Mouse (Mus musculus): ENCODE measurements around the gene Cables2. TPM values are rescaled to one million over a fixed set of nuclear protein-coding genes. Genes with fewer than 3 reads are reported as not detected.

Gene Cables2
- 16.9 to 23.7 TPM (median 20.6 TPM) in 3 replicates for total RNA-seq (2017)

DNA sequence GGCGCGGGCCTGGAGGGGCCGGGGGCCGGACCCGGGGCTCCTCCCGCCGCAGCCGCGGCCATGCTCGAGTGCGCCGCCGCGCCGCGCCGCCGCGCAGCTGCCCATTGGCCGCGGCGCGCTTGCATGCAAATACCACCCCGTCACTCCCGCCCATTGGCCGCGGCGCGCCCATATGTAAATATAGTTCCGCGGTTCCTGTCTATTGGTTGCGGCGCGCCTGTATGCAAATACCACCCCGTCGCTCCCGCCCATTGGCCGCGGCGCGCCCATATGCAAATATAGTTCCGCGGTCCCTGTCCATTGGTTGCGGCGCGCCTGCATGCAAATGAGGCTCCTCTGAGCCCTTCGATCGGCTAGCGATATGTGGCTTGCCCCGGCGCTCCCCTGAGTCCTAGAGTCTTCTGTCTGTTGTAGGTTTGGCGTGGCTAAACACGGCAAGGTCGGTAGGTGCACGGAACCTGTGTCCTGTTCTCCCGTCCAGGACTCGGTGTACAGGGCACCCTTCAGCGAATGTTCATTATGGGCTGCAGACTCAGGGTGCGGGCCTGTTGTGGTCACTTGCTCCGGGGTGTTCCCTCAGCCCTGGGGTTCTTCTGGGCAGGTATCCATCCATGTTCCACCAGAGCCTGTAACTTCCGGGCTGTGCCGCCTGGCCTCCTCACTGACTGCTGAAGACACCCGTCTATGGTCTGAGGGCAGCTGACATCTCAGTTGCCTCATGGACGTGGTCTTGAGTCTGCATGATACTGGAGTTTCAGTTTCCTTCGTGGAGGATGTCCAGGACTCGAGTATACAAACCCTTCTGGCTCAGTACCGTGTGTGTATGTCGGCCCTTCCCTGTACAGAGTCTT, at the start of gene Cables2:
Cables2 (minus strand) TSS at position 103 of the 851 bp plus-strand sequence.
- ATAC-seq (replicated peaks; ENCODE audit: insufficient number of reproducible peaks, low FRiP score, low TSS enrichment, poor library complexity, severe bottlenecking) = peak; percentile 77

DNA sequence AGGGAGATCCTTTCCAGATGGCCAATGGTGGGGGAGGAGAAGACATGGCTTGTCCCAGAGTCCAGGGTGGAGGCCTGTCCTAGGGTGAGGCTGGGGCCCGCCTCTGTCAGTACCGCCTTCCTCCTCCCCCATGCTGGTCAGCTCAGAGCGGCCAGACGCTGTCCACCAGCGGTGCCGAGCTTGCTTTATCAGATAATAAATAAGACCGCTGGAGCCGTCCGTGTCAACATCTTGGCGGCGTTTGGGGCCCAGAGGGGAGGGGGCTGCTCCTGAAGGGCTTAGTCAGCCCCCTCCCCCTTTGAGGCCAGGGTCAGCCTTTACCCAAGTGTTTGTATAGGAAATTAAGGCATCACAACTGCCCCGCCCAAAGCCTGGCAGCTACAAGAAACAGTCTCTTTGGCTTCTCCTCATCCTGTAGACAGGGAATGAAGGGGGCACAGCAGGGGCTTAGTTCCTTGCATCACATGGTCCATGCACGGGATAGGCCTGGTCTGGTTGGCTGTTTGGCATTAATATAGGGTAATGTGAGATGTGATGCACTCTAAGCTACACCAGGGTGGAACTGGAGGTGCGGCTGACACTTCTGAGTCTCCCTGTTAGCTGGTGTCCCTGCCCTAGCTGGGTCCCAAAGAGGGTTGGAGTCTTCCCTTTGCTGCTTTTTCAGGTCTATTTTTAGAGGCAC, 49.5 kb upstream of the Cables2 start:
- no peak for ATAC-seq (replicated peaks; ENCODE audit: insufficient number of reproducible peaks, low FRiP score, low TSS enrichment, poor library complexity, severe bottlenecking)

DNA sequence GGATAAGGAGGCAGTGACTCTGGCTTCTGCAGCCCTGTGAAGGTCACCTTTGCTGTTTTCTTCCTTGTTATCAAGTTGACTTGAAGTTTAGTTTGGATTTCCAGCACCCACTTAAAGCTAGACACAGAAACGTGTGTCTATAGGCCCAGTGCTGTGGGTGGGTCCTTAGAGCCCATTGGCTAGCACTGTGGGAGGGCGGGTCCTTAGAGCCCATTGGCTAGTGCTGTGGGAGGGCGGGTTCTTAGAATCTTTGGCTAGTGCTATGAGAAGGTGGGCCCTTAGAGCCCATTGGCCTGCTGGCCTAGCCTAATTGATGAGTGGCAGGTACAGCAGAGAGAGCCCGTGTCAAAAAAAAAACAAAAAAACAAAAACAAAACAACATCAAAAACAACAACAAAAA, 46.9 kb upstream of the Cables2 start:
- ATAC-seq (replicated peaks; ENCODE audit: insufficient number of reproducible peaks, low FRiP score, low TSS enrichment, poor library complexity, severe bottlenecking) = no peak

DNA sequence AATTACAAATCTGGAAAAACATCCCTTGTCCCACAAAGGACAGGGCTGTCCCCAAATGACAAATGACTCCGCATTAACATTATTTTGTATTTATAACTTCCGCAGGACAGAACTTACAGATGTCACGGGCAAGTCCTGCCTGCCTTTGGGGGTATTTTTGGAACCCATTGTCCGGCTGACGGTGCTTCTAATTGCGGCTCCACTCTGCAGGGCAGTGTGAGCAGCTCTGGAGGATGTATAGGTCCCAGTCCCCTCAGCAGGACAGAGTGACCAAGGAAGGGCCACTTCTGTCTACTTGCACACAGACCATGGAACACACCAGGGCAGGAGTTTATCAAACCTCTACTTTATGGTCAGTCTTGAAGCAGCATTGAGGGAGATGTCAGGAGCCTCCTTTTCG, 44.3 kb upstream of the Cables2 start:
- no peak for ATAC-seq (replicated peaks; ENCODE audit: insufficient number of reproducible peaks, low FRiP score, low TSS enrichment, poor library complexity, severe bottlenecking)

DNA sequence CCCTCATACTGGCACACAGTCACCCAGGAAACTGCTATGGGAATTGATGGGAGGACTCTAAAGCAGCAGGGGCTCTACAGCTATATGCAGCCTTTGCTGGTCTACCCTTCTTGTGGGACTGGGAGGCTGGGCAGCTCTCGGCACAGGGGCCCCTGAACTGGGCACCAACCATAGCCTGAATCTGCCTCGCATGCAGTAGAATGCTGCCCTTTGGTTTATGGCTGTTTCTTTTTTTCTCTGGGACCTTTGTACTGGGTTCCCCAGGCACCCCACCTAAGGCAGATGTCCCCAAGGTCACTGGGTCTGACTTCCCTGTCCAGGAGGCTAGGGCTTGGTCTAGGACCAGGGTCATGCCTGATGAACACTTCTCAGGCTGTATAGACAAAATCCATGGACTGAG, 41.0 kb upstream of the Cables2 start:
- ATAC-seq (replicated peaks; ENCODE audit: insufficient number of reproducible peaks, low FRiP score, low TSS enrichment, poor library complexity, severe bottlenecking) = no peak

DNA sequence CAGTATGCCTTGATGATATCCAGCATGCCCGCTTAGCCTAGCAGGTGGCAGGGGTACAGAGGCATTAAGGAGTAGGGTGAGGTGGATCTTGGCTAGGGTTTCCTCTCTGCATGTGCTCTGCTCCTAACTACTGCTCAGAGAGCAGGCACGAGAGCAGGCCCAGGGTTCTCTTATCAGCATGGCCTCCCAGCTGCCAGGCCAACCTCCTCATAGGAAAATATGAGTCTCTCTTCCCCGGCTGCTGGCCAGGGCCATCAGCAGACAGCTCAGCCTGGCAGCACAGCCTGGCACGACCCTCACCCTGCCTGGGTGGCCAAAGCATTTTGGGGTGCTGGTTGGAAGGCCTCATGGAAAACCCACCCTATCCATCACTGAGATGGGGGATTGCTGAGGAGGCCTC, 37.9 kb upstream of the Cables2 start:
- ATAC-seq (replicated peaks; ENCODE audit: insufficient number of reproducible peaks, low FRiP score, low TSS enrichment, poor library complexity, severe bottlenecking) = no peak

DNA sequence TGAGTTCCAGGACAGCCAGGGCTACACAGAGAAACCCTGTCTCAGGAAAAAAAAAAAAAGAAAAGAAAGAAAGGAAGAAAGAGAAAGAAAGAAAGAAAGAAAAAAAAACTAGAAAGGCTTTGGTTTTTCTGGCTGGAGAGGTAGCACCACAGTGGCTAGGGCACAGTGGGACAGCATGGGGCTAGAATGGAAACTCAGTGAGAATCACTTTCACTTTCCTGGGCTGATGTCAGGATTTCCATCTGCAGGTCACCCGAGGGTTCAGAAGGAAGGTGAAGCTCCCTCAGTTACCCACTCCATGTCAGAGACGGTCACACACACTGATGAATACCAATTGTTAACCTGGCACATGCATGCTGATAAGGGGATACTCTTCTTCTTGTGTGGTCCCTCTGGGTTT, 34.4 kb upstream of the Cables2 start:
- ATAC-seq (replicated peaks; ENCODE audit: insufficient number of reproducible peaks, low FRiP score, low TSS enrichment, poor library complexity, severe bottlenecking) = no peak

DNA sequence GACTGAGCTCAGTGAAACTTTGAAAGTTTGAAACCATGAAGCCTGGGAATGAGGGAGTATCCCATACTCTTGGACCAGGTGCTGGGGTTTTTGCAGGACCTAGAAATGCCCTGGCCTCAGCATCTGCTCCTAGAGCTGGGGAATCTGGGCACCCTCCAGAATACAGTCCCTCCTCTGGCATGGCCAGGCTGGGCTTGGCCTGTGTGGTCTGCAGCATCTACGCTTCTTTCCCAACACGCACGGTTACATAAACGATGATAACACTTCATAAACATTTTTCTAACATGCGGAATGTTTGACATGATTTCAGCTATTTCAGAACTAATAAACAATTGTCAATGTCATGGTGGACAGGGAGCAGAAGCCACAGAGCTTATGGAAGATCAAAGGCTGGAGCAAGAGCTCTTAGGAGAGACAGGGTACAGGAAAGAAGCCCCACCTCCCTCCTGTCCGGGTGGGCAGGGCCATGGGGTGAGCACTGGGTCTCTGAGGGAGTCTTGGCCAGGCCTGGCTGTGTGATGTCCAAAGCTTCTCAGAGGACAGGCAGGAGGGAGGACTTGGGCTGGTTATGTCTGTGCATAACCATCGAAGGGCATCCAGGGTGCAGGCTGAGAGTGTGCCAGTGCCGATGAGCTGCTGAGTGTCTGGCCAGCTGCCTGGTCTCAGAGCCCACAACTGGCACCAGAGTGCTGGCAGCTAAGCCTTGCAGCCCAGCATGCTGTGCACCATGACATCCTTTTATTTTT, 33.3 kb upstream of the Cables2 start:
- ATAC-seq (replicated peaks; ENCODE audit: insufficient number of reproducible peaks, low FRiP score, low TSS enrichment, poor library complexity, severe bottlenecking) = no peak

DNA sequence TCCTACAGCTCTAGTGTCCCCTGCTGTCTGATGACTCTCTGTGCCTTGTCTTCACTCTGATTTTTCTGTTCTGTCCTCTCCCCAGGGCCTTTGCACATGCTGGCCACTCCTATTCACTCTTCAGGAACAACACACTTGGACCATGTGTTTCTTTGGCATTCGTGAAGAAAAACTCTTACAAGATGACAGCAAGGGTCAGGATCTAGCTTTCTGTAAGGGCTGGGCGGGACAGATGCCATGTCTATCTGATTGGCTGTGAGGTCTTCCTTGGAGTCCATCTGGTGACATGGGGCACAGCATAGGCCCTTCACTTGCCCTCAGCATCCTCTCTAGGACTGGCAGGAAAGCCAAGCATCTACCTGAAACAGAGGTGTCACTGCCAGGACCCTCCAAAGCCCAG, 32.7 kb upstream of the Cables2 start:
- no peak for ATAC-seq (replicated peaks; ENCODE audit: insufficient number of reproducible peaks, low FRiP score, low TSS enrichment, poor library complexity, severe bottlenecking)

DNA sequence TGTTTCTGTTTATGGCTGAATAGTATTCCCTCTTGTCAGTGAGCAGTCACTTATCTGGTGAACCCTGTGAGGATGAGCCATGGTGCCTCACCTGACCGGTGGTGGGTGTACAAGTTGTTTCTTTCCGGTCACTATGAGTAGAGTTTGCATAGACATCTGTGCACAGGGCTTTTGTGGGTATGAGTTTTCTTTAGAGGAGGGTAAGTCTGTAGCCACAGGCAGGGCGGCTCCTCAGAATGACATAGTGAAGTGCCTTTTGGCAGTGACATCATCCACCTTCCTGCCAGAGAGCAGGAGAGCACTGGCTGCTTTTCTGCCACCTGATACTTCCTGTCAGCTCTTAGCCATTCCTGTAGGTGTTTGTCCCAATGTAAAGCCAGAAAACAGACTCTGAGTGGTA, 32.2 kb upstream of the Cables2 start:
- no peak for ATAC-seq (replicated peaks; ENCODE audit: insufficient number of reproducible peaks, low FRiP score, low TSS enrichment, poor library complexity, severe bottlenecking)

DNA sequence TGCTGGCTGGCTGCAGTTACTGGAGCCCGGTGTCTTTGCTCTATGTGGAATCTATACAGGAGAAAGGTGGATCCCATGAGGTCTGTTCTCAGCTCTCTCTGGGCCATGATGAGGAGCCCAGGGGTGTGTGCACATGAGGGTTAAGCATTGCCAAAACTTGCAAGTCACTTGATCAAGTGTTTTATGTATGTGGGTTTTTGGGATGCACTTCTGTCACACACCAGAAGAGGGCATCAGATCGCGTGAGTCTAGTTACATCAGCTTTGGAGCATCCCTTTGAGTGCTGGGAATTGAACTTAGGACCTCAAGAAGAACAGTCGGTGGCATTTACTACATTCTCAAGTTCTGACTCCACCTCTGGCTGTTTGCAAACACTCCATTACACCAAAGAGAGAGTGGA, 31.3 kb upstream of the Cables2 start:
- ATAC-seq (replicated peaks; ENCODE audit: insufficient number of reproducible peaks, low FRiP score, low TSS enrichment, poor library complexity, severe bottlenecking) = no peak

DNA sequence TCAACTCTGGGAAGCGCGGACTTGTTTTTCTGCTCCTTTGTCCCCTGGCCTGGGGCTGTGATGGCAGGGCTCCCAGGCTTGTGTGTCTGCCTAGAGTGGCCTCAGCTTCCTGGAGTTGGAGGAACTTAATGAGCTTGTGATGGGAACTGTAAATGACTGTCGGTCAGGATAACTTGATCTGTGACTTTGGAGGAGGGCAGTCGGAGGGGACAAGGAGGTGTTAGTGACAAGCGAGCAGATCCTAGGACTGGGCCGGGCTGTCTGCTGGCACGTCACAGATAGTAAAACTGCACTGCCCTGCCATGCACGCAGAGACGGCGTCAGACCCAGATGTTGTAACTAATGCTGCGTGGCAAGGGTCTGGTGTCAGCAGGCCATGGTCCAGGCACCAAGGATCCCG, 30.2 kb upstream of the Cables2 start:
- no peak for ATAC-seq (replicated peaks; ENCODE audit: insufficient number of reproducible peaks, low FRiP score, low TSS enrichment, poor library complexity, severe bottlenecking)

DNA sequence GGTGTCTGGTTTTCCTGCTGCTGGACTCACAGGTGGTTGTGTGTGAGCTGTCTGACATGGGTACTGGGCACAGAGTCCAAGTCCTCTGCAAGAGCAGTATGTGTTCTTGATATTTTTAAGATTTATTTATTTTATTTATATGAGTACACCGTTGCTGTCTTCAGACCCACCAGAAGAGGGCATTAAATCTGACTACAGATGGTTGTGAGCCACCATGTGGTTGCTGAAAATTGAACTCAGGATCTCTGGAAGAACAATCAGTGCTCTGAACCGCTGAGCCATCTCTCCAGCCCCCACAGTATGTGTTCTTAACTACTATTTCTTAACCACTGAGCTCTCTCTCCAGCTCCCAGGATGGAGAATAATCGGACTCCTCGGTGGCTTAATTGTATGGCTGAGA, 28.9 kb upstream of the Cables2 start:
- ATAC-seq (replicated peaks; ENCODE audit: insufficient number of reproducible peaks, low FRiP score, low TSS enrichment, poor library complexity, severe bottlenecking) = no peak

DNA sequence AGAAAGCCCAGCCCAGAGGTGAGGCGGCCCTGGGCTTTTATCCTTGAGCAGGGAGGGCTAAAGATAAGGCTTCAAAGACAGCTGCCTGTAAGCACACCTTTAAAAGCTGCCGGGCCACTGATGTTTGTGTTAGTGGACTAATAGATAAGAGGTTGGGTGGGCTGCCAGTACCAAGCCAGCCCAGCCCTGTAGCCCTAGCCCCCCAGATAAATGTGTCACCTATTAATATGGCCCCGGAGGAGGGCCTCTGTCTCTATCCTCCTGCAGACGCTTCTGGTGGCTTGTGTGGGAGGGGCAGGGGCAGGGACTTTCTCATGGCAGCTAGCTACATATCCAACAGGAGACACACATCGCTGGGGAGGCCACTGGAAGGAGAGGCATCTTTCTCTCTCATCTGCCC, 27.5 kb upstream of the Cables2 start:
- no peak for ATAC-seq (replicated peaks; ENCODE audit: insufficient number of reproducible peaks, low FRiP score, low TSS enrichment, poor library complexity, severe bottlenecking)

DNA sequence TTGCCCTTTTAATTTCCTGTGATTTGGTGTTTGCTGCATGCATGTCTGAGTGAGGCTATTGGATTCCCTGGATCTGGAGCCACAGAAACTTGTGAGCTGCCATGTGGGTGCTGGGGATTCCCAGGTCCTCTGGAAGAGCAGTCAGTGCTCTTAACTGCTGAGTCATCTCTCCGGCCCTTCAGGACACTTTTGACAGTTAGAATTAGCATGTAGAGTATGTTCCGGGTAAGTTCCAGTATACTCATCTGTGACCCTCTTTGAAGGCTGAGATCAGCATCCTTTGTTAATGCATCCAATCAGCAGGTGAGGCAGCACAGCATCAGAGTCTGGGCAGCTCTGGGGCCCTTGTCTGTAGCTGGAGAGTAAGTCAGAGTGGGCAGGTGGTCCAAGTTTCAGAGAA, 27.0 kb upstream of the Cables2 start:
- ATAC-seq (replicated peaks; ENCODE audit: insufficient number of reproducible peaks, low FRiP score, low TSS enrichment, poor library complexity, severe bottlenecking) = no peak

DNA sequence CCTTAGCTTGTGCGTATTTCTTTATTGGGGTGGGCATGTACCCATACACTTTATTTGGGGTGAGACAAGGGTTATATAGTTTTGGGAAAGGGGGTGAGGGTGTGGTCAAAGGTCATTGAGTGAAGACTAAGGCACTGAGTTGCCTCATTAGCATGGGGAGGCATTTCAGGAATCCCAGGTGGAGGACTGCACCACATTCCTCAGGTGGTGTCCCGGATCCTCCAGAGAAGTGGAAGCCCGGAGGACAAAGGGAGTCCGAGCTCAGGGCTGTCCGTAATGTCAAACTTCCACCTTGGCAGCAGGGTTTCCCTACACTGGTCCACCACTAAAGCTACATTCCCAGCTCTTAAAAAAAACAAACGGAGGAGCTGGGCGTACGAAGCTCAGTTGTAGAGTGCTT, 19.6 kb upstream of the Cables2 start:
- no peak for ATAC-seq (replicated peaks; ENCODE audit: insufficient number of reproducible peaks, low FRiP score, low TSS enrichment, poor library complexity, severe bottlenecking)

DNA sequence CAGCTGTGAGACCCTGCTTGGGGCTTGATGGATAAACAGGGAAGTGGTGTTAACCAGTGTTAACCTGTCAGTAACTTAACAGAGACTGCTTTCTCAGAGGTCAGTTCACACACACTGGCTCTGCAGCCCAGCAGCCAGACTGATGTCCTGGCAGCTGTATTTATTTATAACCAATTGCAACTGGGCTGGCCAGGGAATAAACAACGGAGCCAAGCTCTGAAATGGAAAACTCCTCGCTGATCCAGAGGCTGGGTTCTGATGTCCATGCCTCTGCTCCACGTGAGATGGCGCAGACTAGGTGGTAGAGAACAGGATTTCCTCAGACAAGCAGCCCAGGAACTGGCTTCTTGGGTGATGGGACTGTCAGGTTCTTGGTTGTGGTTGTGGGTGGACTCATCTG, 18.7 kb upstream of the Cables2 start:
- no peak for ATAC-seq (replicated peaks; ENCODE audit: insufficient number of reproducible peaks, low FRiP score, low TSS enrichment, poor library complexity, severe bottlenecking)

DNA sequence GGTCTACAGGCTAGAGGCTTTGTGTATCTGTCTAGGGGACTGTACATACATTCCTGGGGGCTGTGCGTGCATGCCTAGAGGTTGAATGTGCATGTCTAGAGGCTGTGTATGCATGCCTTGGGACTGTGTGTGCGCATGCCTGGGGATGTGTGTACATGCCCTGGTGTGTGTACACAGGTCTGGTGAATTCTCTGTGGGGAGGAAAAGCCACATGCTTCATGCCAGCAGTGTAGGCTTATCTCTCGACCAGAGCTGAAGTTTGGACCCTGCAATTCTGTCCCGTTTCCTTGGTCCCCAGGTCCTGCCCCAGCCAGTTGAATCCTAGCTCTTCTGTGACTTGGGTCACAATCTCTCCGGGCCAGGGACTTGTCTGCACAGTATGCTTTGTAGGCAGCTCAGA, 18.3 kb upstream of the Cables2 start:
- no peak for ATAC-seq (replicated peaks; ENCODE audit: insufficient number of reproducible peaks, low FRiP score, low TSS enrichment, poor library complexity, severe bottlenecking)

DNA sequence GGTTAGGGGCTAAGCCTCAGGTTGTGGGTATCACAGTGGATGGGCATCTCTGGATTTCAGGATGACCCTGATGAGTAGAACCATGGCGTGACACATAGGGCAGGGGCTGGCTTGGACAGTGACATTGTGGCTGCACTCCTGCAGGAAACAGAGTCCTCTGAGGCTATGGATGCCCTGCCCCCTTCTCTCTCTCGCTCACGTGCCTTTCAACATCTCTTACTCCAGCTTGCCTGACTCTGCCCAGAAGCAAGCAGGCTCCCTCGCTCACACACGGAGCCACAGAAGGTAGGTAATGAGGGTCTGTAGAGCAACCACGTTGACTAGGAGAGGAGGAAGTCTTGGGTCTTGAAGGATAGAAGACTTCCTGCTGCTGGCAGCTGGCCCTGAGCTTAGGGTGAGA, 17.2 kb upstream of the Cables2 start:
- no peak for ATAC-seq (replicated peaks; ENCODE audit: insufficient number of reproducible peaks, low FRiP score, low TSS enrichment, poor library complexity, severe bottlenecking)
